Mouse (Mus musculus): ENCODE data around the gene Abhd10. TPM values are rescaled to one million over a fixed set of nuclear protein-coding genes. Genes with fewer than 3 reads are reported as not detected.
A peak's percentile ranks its signal among the peaks of the same experiment; 100 is the strongest.

The Abhd10 gene
- total and polyA plus RNA-seq, 2 experiments from 2014 or later = 27.4 to 33.4 TPM

DNA sequence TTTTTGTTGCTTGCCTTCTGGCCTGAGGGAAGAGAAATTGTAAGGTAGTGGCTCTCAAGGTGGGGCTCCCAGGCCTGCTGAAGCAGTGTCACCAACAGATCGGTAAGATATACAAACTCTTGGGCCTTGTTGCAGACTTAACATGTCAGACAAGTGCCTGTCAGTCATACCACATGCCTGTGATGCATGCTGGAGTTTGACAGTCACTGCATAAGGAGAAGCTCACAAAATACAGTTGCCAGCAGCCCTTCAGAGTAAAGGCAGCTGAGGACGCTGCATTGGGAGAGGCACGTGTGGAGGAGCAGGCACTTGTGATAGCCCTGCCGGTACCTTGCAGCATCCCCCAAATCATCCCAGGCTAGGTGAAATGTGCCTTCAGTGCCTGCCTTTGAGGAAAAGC is 24.5 kb downstream of the Abhd10 start:
- WGBS = 96% methylated on average over 4 of the region's 4 CpGs

DNA sequence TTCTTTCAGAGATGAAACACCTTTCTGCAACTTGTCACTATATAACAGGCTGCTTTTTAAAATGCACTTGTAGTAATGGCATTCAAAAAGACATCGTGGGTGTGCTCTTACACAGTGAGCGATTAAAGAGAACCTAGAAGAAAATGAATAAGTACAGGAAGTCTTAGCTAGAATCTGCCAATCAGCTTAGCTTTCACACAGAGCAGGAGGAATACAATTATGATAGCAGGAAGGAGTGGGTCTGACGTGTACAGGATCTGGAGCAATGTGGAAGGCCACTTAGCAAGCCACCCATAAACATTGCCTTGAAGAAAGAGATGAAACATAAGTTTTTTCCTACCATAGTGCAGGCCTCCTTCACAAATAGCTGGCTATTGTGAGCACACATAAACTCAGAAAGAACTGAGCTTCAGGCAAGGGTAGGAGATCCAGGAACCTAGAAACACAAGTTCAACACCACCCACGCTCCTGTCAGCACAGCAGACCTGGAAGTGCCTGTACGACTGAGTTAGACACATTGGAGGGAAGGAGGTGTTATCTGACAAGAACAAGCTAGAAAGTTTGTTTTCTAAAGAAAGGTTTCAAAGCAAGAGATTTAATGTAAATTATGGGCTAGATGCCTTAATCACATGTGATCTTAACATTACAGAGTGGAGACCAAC is 28.1 kb downstream of the Abhd10 start:
- Histone ChIP-seq H3K27ac (ENCODE audit: low read depth, low read length) (no peak overlapping the region), H3K9ac (no peak overlapping the region), H3K9me3 (ENCODE audit: low read length) (no peaks in the 10 kb centered on the region), H3K27me3 (ENCODE audit: insufficient read depth, low read length) (no peaks in the 10 kb centered on the region), H3K4me2 (ENCODE audit: low read depth) (no peak overlapping the region), H3K4me1 (ENCODE audit: insufficient read depth) (no peaks in the 10 kb centered on the region), H3K4me3 (ENCODE audit: low read depth, low read length) (no peak overlapping the region), H3K36me3 (ENCODE audit: insufficient read depth) (peaks cover 56% of the 10 kb centered on the region)
- DNase-seq (no peak), ATAC-seq (peak; percentile 74)
- no peak for TF ChIP-seq CTCF (IDR thresholded peaks at IDR 0.05; ENCODE audit: low read depth)
- 76% methylated on average over 5 of the region's 5 CpGs for WGBS

More for the DNA sequence above, 24.5 kb downstream of the Abhd10 start:
- peaks cover 17% of the 10 kb centered on the region for H3K4me1 ChIP-seq (ENCODE audit: insufficient read depth)
- ATAC-seq (no peak), DNase-seq (no peak)
- H3K9ac ChIP-seq = no peak overlapping the region
- no peak for TF ChIP-seq CTCF (IDR thresholded peaks at IDR 0.05; ENCODE audit: low read depth)
- no peaks in the 10 kb centered on the region for H3K9me3 ChIP-seq (ENCODE audit: low read length)
- H3K4me2 ChIP-seq (ENCODE audit: low read depth) = no peak overlapping the region
- peaks cover 36% of the 10 kb centered on the region for H3K36me3 ChIP-seq (ENCODE audit: insufficient read depth)
- no peaks in the 10 kb centered on the region for H3K27me3 ChIP-seq (ENCODE audit: insufficient read depth, low read length)
- no peak overlapping the region for H3K27ac ChIP-seq (ENCODE audit: low read depth, low read length)
- H3K4me3 ChIP-seq (ENCODE audit: low read depth, low read length) = no peak overlapping the region

DNA sequence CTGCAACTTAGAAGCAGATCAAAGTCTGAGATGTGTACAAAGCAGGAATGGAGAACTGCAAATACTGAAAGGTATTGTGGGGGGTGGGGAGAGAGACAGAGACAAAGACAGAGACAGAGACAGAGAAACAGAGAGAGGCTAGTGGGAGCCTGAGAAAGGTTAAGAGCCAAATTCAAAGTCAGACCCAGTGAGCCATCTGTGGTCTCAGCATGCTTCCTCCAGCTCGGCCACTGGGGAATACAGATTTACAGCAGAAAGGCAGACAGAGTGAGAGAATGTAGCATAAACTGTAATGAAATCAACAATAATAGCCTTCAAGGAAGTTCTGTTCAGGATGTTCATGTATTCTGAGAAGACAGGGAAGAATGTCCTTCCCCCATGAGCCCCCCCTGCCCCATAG is 28.9 kb downstream of the Abhd10 start:
- no peaks in the 10 kb centered on the region for H3K27me3 ChIP-seq (ENCODE audit: insufficient read depth, low read length)
- no peaks in the 10 kb centered on the region for H3K9me3 ChIP-seq (ENCODE audit: low read length)
- ATAC-seq (no peak), DNase-seq (no peak)
- 88% methylated on average over 1 of the region's 1 CpGs for WGBS
- no peak overlapping the region for H3K4me3 ChIP-seq (ENCODE audit: low read depth, low read length)
- H3K4me1 ChIP-seq (ENCODE audit: insufficient read depth) = no peaks in the 10 kb centered on the region
- H3K9ac ChIP-seq = no peak overlapping the region
- H3K27ac ChIP-seq (ENCODE audit: low read depth, low read length) = no peak overlapping the region
- TF ChIP-seq CTCF (IDR thresholded peaks at IDR 0.05; ENCODE audit: low read depth) = no peak
- H3K4me2 ChIP-seq (ENCODE audit: low read depth) = no peak overlapping the region
- peaks cover 51% of the 10 kb centered on the region for H3K36me3 ChIP-seq (ENCODE audit: insufficient read depth)

DNA sequence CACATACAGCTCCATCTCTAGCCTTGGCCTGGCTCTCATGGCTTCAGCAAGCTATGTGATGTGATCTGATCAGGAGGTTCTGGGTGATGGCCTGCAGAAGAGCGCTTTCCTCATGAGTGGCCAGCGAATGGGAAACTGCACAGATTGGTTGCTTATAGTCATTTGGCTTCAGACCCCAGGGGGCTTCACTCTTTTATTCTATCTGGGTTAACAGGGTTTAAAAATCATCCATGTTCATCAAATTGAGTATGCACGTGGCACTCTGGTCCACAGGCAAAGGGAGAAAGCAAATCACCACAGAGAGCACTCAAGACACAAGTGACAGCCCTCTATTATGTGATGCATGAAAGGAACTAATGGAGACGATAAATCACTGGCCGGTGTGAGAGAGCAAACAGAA is 29.5 kb downstream of the Abhd10 start:
- Histone ChIP-seq H3K9ac (no peak overlapping the region), H3K4me2 (ENCODE audit: low read depth) (no peak overlapping the region), H3K36me3 (ENCODE audit: insufficient read depth) (peaks cover 45% of the 10 kb centered on the region), H3K4me1 (ENCODE audit: insufficient read depth) (no peaks in the 10 kb centered on the region), H3K9me3 (ENCODE audit: low read length) (no peaks in the 10 kb centered on the region), H3K27ac (ENCODE audit: low read depth, low read length) (no peak overlapping the region), H3K4me3 (ENCODE audit: low read depth, low read length) (no peak overlapping the region), H3K27me3 (ENCODE audit: insufficient read depth, low read length) (no peaks in the 10 kb centered on the region)
- TF ChIP-seq CTCF (IDR thresholded peaks at IDR 0.05; ENCODE audit: low read depth) = no peak
- WGBS = 70% methylated on average over 5 of the region's 5 CpGs
- ATAC-seq (no peak), DNase-seq (no peak)

DNA sequence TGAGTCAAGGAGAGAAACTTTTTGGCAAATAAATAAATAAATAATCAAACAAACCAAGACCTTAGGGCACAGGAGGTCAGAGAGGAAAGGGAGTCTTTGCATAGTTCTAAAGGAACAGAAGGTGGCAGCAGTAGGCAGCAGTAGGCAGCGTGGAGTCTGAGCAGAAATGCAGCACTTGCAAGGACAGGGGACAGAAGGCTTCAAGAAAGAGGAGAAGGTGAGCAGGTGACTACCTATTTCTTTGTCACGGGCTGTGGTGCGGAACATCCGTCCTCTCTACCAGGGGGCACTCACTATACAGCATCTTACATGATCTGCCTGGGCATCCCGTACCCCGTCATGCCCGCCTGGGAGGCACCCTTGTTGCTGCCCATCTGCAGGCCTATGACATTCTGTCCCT is 31.5 kb downstream of the Abhd10 start:
- Histone ChIP-seq H3K4me1 (ENCODE audit: insufficient read depth) (no peaks in the 10 kb centered on the region), H3K9ac (no peak overlapping the region), H3K27me3 (ENCODE audit: insufficient read depth, low read length) (no peaks in the 10 kb centered on the region), H3K27ac (ENCODE audit: low read depth, low read length) (no peak overlapping the region), H3K4me3 (ENCODE audit: low read depth, low read length) (no peak overlapping the region), H3K9me3 (ENCODE audit: low read length) (no peaks in the 10 kb centered on the region), H3K36me3 (ENCODE audit: insufficient read depth) (peaks cover 33% of the 10 kb centered on the region), H3K4me2 (ENCODE audit: low read depth) (no peak overlapping the region)
- TF ChIP-seq CTCF (IDR thresholded peaks at IDR 0.05; ENCODE audit: low read depth) = peak; percentile 50
- DNase-seq (no peak), ATAC-seq (0 out of 2 replicates have a peak, but pooled peaks have one; percentile 14)
- 76% methylated on average over 7 of the region's 7 CpGs for WGBS

DNA sequence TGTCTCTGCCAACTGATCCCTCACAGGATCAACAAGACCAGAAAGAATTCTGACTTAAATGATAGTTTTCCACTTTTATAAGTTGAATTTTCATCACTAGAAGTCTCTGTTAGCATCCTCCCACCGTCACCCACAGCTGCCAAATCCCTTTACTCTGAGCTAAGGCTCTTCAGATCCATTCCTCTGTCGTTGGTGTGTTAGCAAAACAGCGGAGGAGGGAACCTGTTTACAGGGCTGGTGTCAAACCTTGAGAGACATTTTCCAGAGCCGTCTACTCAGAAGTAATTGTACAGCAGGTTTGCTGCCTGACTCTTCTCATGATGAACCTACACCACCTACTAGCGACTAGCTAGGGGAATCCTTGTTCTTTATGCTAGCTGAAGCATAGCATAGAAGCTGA is 43.5 kb downstream of the Abhd10 start:
- no peak overlapping the region for H3K4me2 ChIP-seq (ENCODE audit: low read depth)
- DNase-seq = no peak
- 84% methylated on average over 5 of the region's 5 CpGs for WGBS
- no peak overlapping the region for H3K4me3 ChIP-seq (ENCODE audit: low read depth, low read length)
- no peaks in the 10 kb centered on the region for H3K9me3 ChIP-seq (ENCODE audit: low read length)
- TF ChIP-seq CTCF (IDR thresholded peaks at IDR 0.05; ENCODE audit: low read depth) = no peak
- no peaks in the 10 kb centered on the region for H3K27me3 ChIP-seq (ENCODE audit: insufficient read depth, low read length)
- H3K4me1 ChIP-seq (ENCODE audit: insufficient read depth) = no peaks in the 10 kb centered on the region
- H3K9ac ChIP-seq = no peak overlapping the region
- H3K36me3 ChIP-seq (ENCODE audit: insufficient read depth) = no peaks in the 10 kb centered on the region
- no peak overlapping the region for H3K27ac ChIP-seq (ENCODE audit: low read depth, low read length)
- no peak for ATAC-seq

DNA sequence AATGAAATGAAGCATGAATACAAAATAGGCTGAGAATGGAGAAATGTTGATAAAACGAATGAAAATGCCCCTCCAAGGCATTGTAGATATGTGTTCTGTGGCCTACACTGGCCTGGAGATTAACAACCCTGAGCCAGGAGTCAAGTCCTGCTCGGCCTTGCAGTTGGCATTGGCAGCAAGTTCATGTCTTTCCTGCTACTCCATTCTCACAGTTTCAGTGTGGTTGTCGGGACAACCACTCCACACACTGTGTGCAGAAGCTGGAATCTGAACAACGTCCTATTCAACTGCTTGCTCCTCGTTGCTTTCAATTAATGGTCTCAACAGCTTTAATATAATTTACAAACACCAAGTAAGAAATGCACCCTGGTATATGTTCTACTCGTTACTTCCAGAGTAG is 44.8 kb downstream of the Abhd10 start:
- H3K36me3 ChIP-seq (ENCODE audit: insufficient read depth) = no peaks in the 10 kb centered on the region
- no peaks in the 10 kb centered on the region for H3K27me3 ChIP-seq (ENCODE audit: insufficient read depth, low read length)
- DNase-seq (no peak), ATAC-seq (peak; percentile 84)
- no peak overlapping the region for H3K4me2 ChIP-seq (ENCODE audit: low read depth)
- TF ChIP-seq CTCF (IDR thresholded peaks at IDR 0.05; ENCODE audit: low read depth) = no peak
- H3K9me3 ChIP-seq (ENCODE audit: low read length) = no peaks in the 10 kb centered on the region
- H3K9ac ChIP-seq = no peak overlapping the region
- no peak overlapping the region for H3K4me3 ChIP-seq (ENCODE audit: low read depth, low read length)
- WGBS = 35% methylated on average over 6 of the region's 6 CpGs
- H3K4me1 ChIP-seq (ENCODE audit: insufficient read depth) = no peaks in the 10 kb centered on the region
- H3K27ac ChIP-seq (ENCODE audit: low read depth, low read length) = no peak overlapping the region
